Mouse (Mus musculus) heart, adult 2 months (tissue): ENCODE measurements around the gene Zbed5.

Experiments used
- CTCF ChIP-seq: fragments of 200-600 bp; IDR thresholded peaks from 2 replicates; pipeline ENCODE4 v1.8.1; 2022; ENCODE audit warnings: antibody characterized with exemption, mild to moderate bottlenecking, moderate library complexity
- POLR2A ChIP-seq: fragments of 200-500 bp; IDR thresholded peaks from 2 replicates; pipeline ENCODE4 v1.6.1; 2011; ENCODE audit warnings: mild to moderate bottlenecking, low read depth, low read length, control low read depth; ENCODE audit not compliant: insufficient read depth

- no peak for TF ChIP-seq CTCF
- no peak for TF ChIP-seq POLR2A
These were observed 40.4 kb upstream of the Zbed5 start for GRCm38 (mm10) chr5:129855163-129855562.
